Comparison of ENCODE assay signal across 13 mouse cellular contexts in the genomic region with DNA sequence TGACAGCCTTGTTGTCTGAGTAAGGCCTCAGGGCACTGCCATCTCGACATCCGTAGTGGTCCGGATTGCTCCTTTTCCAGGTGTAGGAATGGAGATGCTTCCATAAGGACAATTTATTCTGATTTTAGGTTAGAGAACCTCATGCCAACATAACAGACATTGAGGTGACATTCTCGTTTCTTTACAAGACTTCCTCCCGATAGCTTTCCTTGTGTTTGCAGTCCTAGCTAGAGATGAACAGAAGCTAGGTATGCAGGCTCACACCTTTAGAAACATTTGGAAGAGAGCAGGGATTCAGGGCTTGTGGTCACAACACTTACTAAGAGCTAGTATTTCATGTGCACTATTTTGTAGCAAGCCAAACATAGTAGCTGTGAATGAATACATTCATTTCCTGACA. TPM values are rescaled to one million over a fixed set of nuclear protein-coding genes. Genes with fewer than 3 reads are reported as not detected.
DNase-seq lines count a peak whose midpoint lies in the region; ATAC-seq and TF ChIP-seq lines count a peak whose summit lies in the region.
"Had no signal": no experiment of that assay in that cellular context is flagged by ENCODE, and none has a peak within 500 bp of the region (broad histone marks: within the 10 kb centered on the region; RNA-seq: fewer than 3 reads in every experiment).

No protein-coding gene starts in this region.

- H3K9ac ChIP-seq in forebrain, postnatal 0 days = no peak overlapping the region
- no peak overlapping the region for H3K9ac ChIP-seq in midbrain, embryonic 11.5 days (ENCODE audit: low read length)
- H3K9ac ChIP-seq in midbrain, embryonic 14.5 days (replicated peaks; ENCODE audit: low read length) = no peak overlapping the region
- H3K9ac ChIP-seq in liver, postnatal 0 days (replicated peaks) = no peak overlapping the region
- H3K9ac ChIP-seq: midbrain, embryonic 15.5 days had no signal

- TF ChIP-seq EP300 in liver, postnatal 0 days (IDR thresholded peaks at IDR 0.05; ENCODE audit: low read depth) = no peak

- no peak overlapping the region for H3K4me2 ChIP-seq in forebrain, postnatal 0 days (ENCODE audit: low read depth)
- H3K4me2 ChIP-seq in midbrain, embryonic 11.5 days = no peak overlapping the region
- no peak overlapping the region for H3K4me2 ChIP-seq in midbrain, embryonic 14.5 days (ENCODE audit: low read length)
- peak overlapping the region; percentile 46; the same call in 1 of the 2 replicates for H3K4me2 ChIP-seq in liver, postnatal 0 days (ENCODE audit: low read depth, low read length)
- H3K4me2 ChIP-seq: midbrain, embryonic 15.5 days had no signal

- no peak for ATAC-seq in forebrain, postnatal 0 days
- no peak for ATAC-seq in midbrain, embryonic 11.5 days (ENCODE audit: low FRiP score)
- no peak for ATAC-seq in midbrain, embryonic 14.5 days (ENCODE audit: low FRiP score, low TSS enrichment)
- ATAC-seq in liver, postnatal 0 days = no peak
- ATAC-seq: lung, postnatal 0 days; midbrain, embryonic 15.5 days had no signal

- no peaks in the 10 kb centered on the region for H3K9me3 ChIP-seq in forebrain, embryonic 10.5 days
- no peaks in the 10 kb centered on the region for H3K9me3 ChIP-seq in forebrain, postnatal 0 days (ENCODE audit: low read length)
- no peaks in the 10 kb centered on the region for H3K9me3 ChIP-seq in midbrain, embryonic 11.5 days (ENCODE audit: control insufficient read depth, low read length)
- H3K9me3 ChIP-seq in midbrain, embryonic 14.5 days (ENCODE audit: control insufficient read depth, low read length) = no peaks in the 10 kb centered on the region
- no peaks in the 10 kb centered on the region for H3K9me3 ChIP-seq in liver, postnatal 0 days (ENCODE audit: low read length)
- H3K9me3 ChIP-seq: midbrain, embryonic 15.5 days had no signal

- WGBS in forebrain, embryonic 10.5 days = 80% methylated on average over 5 of the region's 5 CpGs
- WGBS in forebrain, postnatal 0 days = 78% methylated on average over 5 of the region's 5 CpGs
- 83% methylated on average over 5 of the region's 5 CpGs for WGBS in midbrain, embryonic 11.5 days
- WGBS in midbrain, embryonic 14.5 days = 86% methylated on average over 5 of the region's 5 CpGs
- WGBS in liver, postnatal 0 days (ENCODE audit: insufficient replicate concordance) = 85% methylated on average over 5 of the region's 5 CpGs

- no peaks in the 10 kb centered on the region for H3K36me3 ChIP-seq in forebrain, embryonic 10.5 days (replicated peaks)
- H3K36me3 ChIP-seq in forebrain, postnatal 0 days (ENCODE audit: insufficient read depth) = no peaks in the 10 kb centered on the region
- H3K36me3 ChIP-seq in midbrain, embryonic 11.5 days (ENCODE audit: control insufficient read depth, insufficient read depth, low read length) = no peaks in the 10 kb centered on the region
- no peaks in the 10 kb centered on the region for H3K36me3 ChIP-seq in midbrain, embryonic 14.5 days (ENCODE audit: control insufficient read depth, insufficient read depth, low read length)
- no peaks in the 10 kb centered on the region for H3K36me3 ChIP-seq in liver, postnatal 0 days (replicated peaks; ENCODE audit: insufficient read depth, low read length)
- H3K36me3 ChIP-seq: midbrain, embryonic 15.5 days had no signal

- TF ChIP-seq CTCF in forebrain, postnatal 0 days (IDR thresholded peaks at IDR 0.05; ENCODE audit: low read depth) = no peak
- no peak for TF ChIP-seq CTCF in liver, postnatal 0 days (IDR thresholded peaks at IDR 0.05; ENCODE audit: low read depth)

- H3K27me3 ChIP-seq in forebrain, embryonic 10.5 days (ENCODE audit: poor library complexity, severe bottlenecking) = no peaks in the 10 kb centered on the region
- H3K27me3 ChIP-seq in forebrain, postnatal 0 days (ENCODE audit: insufficient read depth, low read length) = no peaks in the 10 kb centered on the region
- H3K27me3 ChIP-seq in midbrain, embryonic 11.5 days (ENCODE audit: control insufficient read depth, insufficient read depth, low read length) = no peaks in the 10 kb centered on the region
- no peaks in the 10 kb centered on the region for H3K27me3 ChIP-seq in midbrain, embryonic 14.5 days (ENCODE audit: control insufficient read depth, insufficient read depth, low read length)
- no peaks in the 10 kb centered on the region for H3K27me3 ChIP-seq in liver, postnatal 0 days (ENCODE audit: insufficient read depth, low read length)
- H3K27me3 ChIP-seq: midbrain, embryonic 15.5 days had no signal

- DNase-seq in forebrain, embryonic 10.5 days (ENCODE audit: extremely low spot score, low spot score) = no peak
- DNase-seq in forebrain, postnatal 0 days = no peak
- DNase-seq in midbrain, embryonic 11.5 days (ENCODE audit: low spot score, missing footprints) = peak; percentile 88
- no peak for DNase-seq in midbrain, embryonic 14.5 days
- peak; percentile 21 for DNase-seq in c-Kit-negative CD71-positive TER-119-positive erythroid progenitor cells, embryonic 14.5 days (ENCODE audit: low read depth, low spot score)
- no peak for DNase-seq in liver, postnatal 0 days
- DNase-seq in adrenal gland, adult 2 months = no peak
- DNase-seq in layer of hippocampus, adult 9-11 months = no peak
- DNase-seq: adrenal gland, postnatal 14 days; gastrocnemius, postnatal 36 days; kidney, adult 9 months had no signal

- H3K4me1 ChIP-seq in forebrain, embryonic 10.5 days = peaks cover 51% of the 10 kb centered on the region
- H3K4me1 ChIP-seq in forebrain, postnatal 0 days (ENCODE audit: insufficient read depth) = peaks cover 6% of the 10 kb centered on the region
- peaks cover 17% of the 10 kb centered on the region for H3K4me1 ChIP-seq in midbrain, embryonic 11.5 days (ENCODE audit: control insufficient read depth, insufficient read depth, low read length)
- peaks cover 25% of the 10 kb centered on the region for H3K4me1 ChIP-seq in midbrain, embryonic 14.5 days (ENCODE audit: control insufficient read depth, insufficient read depth, low read length)
- H3K4me1 ChIP-seq in liver, postnatal 0 days (ENCODE audit: insufficient read depth) = peaks cover 5% of the 10 kb centered on the region

- H3K4me3 ChIP-seq in forebrain, embryonic 10.5 days = no peak overlapping the region
- no peak overlapping the region for H3K4me3 ChIP-seq in forebrain, postnatal 0 days (ENCODE audit: low read depth, low read length)
- H3K4me3 ChIP-seq in midbrain, embryonic 11.5 days (ENCODE audit: low read depth, low read length) = no peak overlapping the region
- H3K4me3 ChIP-seq in midbrain, embryonic 14.5 days (replicated peaks; ENCODE audit: low read depth, low read length) = no peak overlapping the region
- H3K4me3 ChIP-seq in liver, postnatal 0 days (ENCODE audit: low read depth, low read length) = peak overlapping the region; percentile 13; the same call in 1 of the 2 replicates
- H3K4me3 ChIP-seq: midbrain, embryonic 15.5 days had no signal

- H3K27ac ChIP-seq in forebrain, embryonic 10.5 days = peak overlapping the region; percentile 98
- no peak overlapping the region for H3K27ac ChIP-seq in forebrain, postnatal 0 days (ENCODE audit: low read depth, low read length)
- H3K27ac ChIP-seq in midbrain, embryonic 11.5 days (ENCODE audit: low read depth, low read length) = no peak overlapping the region
- H3K27ac ChIP-seq in midbrain, embryonic 14.5 days (replicated peaks; ENCODE audit: low read depth, low read length) = no peak overlapping the region
- peak overlapping the region; percentile 66 for H3K27ac ChIP-seq in liver, postnatal 0 days (ENCODE audit: low read depth)
- H3K27ac ChIP-seq: midbrain, embryonic 15.5 days had no signal

RNA-seq across cellular contexts. Expression of a gene that starts 2.2 kb away (rescaled TPM):
- polyA plus RNA-seq in forebrain, embryonic 10.5 days (2016; fragmentation: Nextera tagmentation; extraction: Ambion mirVana) = 7.7 and 9.0 TPM in 2 replicates
- 294 and 301 TPM in 2 replicates for total RNA-seq in forebrain, postnatal 0 days (2014; rRNA removed)
- polyA plus RNA-seq in forebrain, postnatal 0 days (2015; fragmentation: Nextera tagmentation; extraction: Ambion mirVana) = 0.84 TPM in 1 of 2 replicates, not detected in the other
- 8.6 and 9.2 TPM in 2 replicates for polyA plus RNA-seq in midbrain, embryonic 11.5 days (2014; fragmentation: Nextera tagmentation; extraction: Ambion mirVana)
- 1.2 TPM in 2 replicates for polyA plus RNA-seq in midbrain, embryonic 14.5 days (2014; fragmentation: Nextera tagmentation; extraction: Ambion mirVana)
- 2.8 and 3.5 TPM in 2 replicates for polyA plus RNA-seq in liver, postnatal 0 days (2015; fragmentation: Nextera tagmentation; extraction: Ambion mirVana)
- total RNA-seq in adrenal gland, adult 2 months (2021) = 10 to 100 TPM in 1 of 2 experiments, 1 to 10 TPM in 1; 4.6 to 14.7 TPM
- polyA plus RNA-seq in adrenal gland, adult 2 months (2012; rRNA removed) = 4.9 and 6.7 TPM in 2 replicates

RNA-seq across cellular contexts. Expression of a gene that starts 3.3 kb away (rescaled TPM):
- 2.3 and 2.7 TPM in 2 replicates for polyA plus RNA-seq in forebrain, embryonic 10.5 days (2016; fragmentation: Nextera tagmentation; extraction: Ambion mirVana)
- total RNA-seq in forebrain, postnatal 0 days (2014; rRNA removed) = 647 and 680 TPM in 2 replicates
- not detected in 2 replicates for polyA plus RNA-seq in forebrain, postnatal 0 days (2015; fragmentation: Nextera tagmentation; extraction: Ambion mirVana)
- polyA plus RNA-seq in midbrain, embryonic 11.5 days (2014; fragmentation: Nextera tagmentation; extraction: Ambion mirVana) = 2.1 and 2.4 TPM in 2 replicates
- 0.51 TPM in 1 of 2 replicates, not detected in the other for polyA plus RNA-seq in midbrain, embryonic 14.5 days (2014; fragmentation: Nextera tagmentation; extraction: Ambion mirVana)
- 1.6 and 2.7 TPM in 2 replicates for polyA plus RNA-seq in liver, postnatal 0 days (2015; fragmentation: Nextera tagmentation; extraction: Ambion mirVana)
- total RNA-seq in adrenal gland, adult 2 months (2021) = 10 to 100 TPM; 17.1 TPM
- 4.2 and 5.6 TPM in 2 replicates for polyA plus RNA-seq in adrenal gland, adult 2 months (2012; rRNA removed)

RNA-seq across cellular contexts. Expression of a gene that starts 4.6 kb away (rescaled TPM):
- 9.4 and 10.7 TPM in 2 replicates for polyA plus RNA-seq in forebrain, embryonic 10.5 days (2016; fragmentation: Nextera tagmentation; extraction: Ambion mirVana)
- total RNA-seq in forebrain, postnatal 0 days (2014; rRNA removed) = 475 and 498 TPM in 2 replicates
- 24.0 and 26.3 TPM in 2 replicates for polyA plus RNA-seq in forebrain, postnatal 0 days (2015; fragmentation: Nextera tagmentation; extraction: Ambion mirVana)
- polyA plus RNA-seq in midbrain, embryonic 11.5 days (2014; fragmentation: Nextera tagmentation; extraction: Ambion mirVana) = 13.5 and 14.0 TPM in 2 replicates
- polyA plus RNA-seq in midbrain, embryonic 14.5 days (2014; fragmentation: Nextera tagmentation; extraction: Ambion mirVana) = 5.7 and 9.2 TPM in 2 replicates
- 69.6 and 74.1 TPM in 2 replicates for polyA plus RNA-seq in liver, postnatal 0 days (2015; fragmentation: Nextera tagmentation; extraction: Ambion mirVana)
- total RNA-seq in adrenal gland, adult 2 months (2021) = 100 to 1,000 TPM; 168 to 270 TPM
- polyA plus RNA-seq in adrenal gland, adult 2 months (2012; rRNA removed) = 32.9 and 41.2 TPM in 2 replicates

RNA-seq across cellular contexts. Expression of a gene that starts 7.7 kb away (rescaled TPM):
- polyA plus RNA-seq in forebrain, embryonic 10.5 days (2016; fragmentation: Nextera tagmentation; extraction: Ambion mirVana) = 49.5 and 50.4 TPM in 2 replicates
- 305 and 340 TPM in 2 replicates for total RNA-seq in forebrain, postnatal 0 days (2014; rRNA removed)
- 4.4 and 6.7 TPM in 2 replicates for polyA plus RNA-seq in forebrain, postnatal 0 days (2015; fragmentation: Nextera tagmentation; extraction: Ambion mirVana)
- 42.8 and 57.5 TPM in 2 replicates for polyA plus RNA-seq in midbrain, embryonic 11.5 days (2014; fragmentation: Nextera tagmentation; extraction: Ambion mirVana)
- 11.3 and 13.5 TPM in 2 replicates for polyA plus RNA-seq in midbrain, embryonic 14.5 days (2014; fragmentation: Nextera tagmentation; extraction: Ambion mirVana)
- 46.5 and 47.4 TPM in 2 replicates for polyA plus RNA-seq in liver, postnatal 0 days (2015; fragmentation: Nextera tagmentation; extraction: Ambion mirVana)
- total RNA-seq in adrenal gland, adult 2 months (2021) = 10 to 100 TPM; 25.7 to 26.0 TPM
- 1.6 and 4.1 TPM in 2 replicates for polyA plus RNA-seq in adrenal gland, adult 2 months (2012; rRNA removed)

RNA-seq across cellular contexts. Expression of a gene that starts 8.9 kb away (rescaled TPM):
- polyA plus RNA-seq in forebrain, embryonic 10.5 days (2016; fragmentation: Nextera tagmentation; extraction: Ambion mirVana) = 9.1 and 9.5 TPM in 2 replicates
- 229 and 254 TPM in 2 replicates for total RNA-seq in forebrain, postnatal 0 days (2014; rRNA removed)
- polyA plus RNA-seq in forebrain, postnatal 0 days (2015; fragmentation: Nextera tagmentation; extraction: Ambion mirVana) = 0.25 and 0.67 TPM in 2 replicates
- polyA plus RNA-seq in midbrain, embryonic 11.5 days (2014; fragmentation: Nextera tagmentation; extraction: Ambion mirVana) = 7.5 and 13.2 TPM in 2 replicates
- 3.5 and 4.0 TPM in 2 replicates for polyA plus RNA-seq in midbrain, embryonic 14.5 days (2014; fragmentation: Nextera tagmentation; extraction: Ambion mirVana)
- 10.2 and 16.0 TPM in 2 replicates for polyA plus RNA-seq in liver, postnatal 0 days (2015; fragmentation: Nextera tagmentation; extraction: Ambion mirVana)
- total RNA-seq in adrenal gland, adult 2 months (2021) = 10 to 100 TPM; 25.0 to 32.1 TPM
- 2.5 and 3.2 TPM in 2 replicates for polyA plus RNA-seq in adrenal gland, adult 2 months (2012; rRNA removed)

Comparison
In these comparisons a context has a peak if more than half of its experiments do, and no peak if none do; other contexts are left out.
1. DNase-seq: peak in midbrain, embryonic 11.5 days (single experiment) and c-Kit-negative CD71-positive TER-119-positive erythroid progenitor cells, embryonic 14.5 days (single experiment); none in forebrain, embryonic 10.5 days (single experiment), forebrain, postnatal 0 days (single experiment), midbrain, embryonic 14.5 days (single experiment), liver, postnatal 0 days (single experiment), adrenal gland, adult 2 months (single experiment) and layer of hippocampus, adult 9-11 months (single experiment).
2. H3K27ac ChIP-seq: peak in forebrain, embryonic 10.5 days (single experiment) and liver, postnatal 0 days (single experiment); none in forebrain, postnatal 0 days (single experiment), midbrain, embryonic 11.5 days (single experiment) and midbrain, embryonic 14.5 days (single experiment).